18 mouse cellular contexts compared by ENCODE assay signal in genomic region chr14:103704771-103705170, GRCm38 (mm10). TPM values are rescaled to one million over a fixed set of nuclear protein-coding genes. Genes with fewer than 3 reads are reported as not detected.
"Had no signal": no experiment of that assay in that cellular context is flagged by ENCODE, and none has a peak within 500 bp of the region (broad histone marks: within the 10 kb centered on the region; RNA-seq: fewer than 3 reads in every experiment).

No protein-coding gene starts in this region.

- H3K9me3 ChIP-seq: megakaryocyte, embryonic 14.5 days; midbrain, embryonic 10.5 days; midbrain, embryonic 12.5 days had no signal

- H3K4me3 ChIP-seq: megakaryocyte, embryonic 14.5 days; midbrain, embryonic 10.5 days; midbrain, embryonic 12.5 days; myocyte had no signal

- H3K4me2 ChIP-seq: lung, embryonic 14.5 days; midbrain, embryonic 12.5 days had no signal

- ATAC-seq: midbrain, embryonic 16.5 days had no signal

- H3K27ac ChIP-seq: midbrain, embryonic 10.5 days; midbrain, embryonic 12.5 days had no signal

- H3K4me1 ChIP-seq: megakaryocyte, embryonic 14.5 days; midbrain, embryonic 10.5 days; midbrain, embryonic 12.5 days had no signal

- H3K27me3 ChIP-seq: megakaryocyte, embryonic 14.5 days; midbrain, embryonic 12.5 days had no signal

- H3K9ac ChIP-seq: lung, embryonic 14.5 days; midbrain, embryonic 12.5 days had no signal

- DNase-seq: lung, adult 18-20 months; lung, embryonic 14.5 days; lung, postnatal 10 days; lung, postnatal 4 days; midbrain, embryonic 14.5 days; retina, postnatal 1 day; right cerebral cortex, adult 18-20 months; right cerebral cortex, postnatal 25 days; right cerebral cortex, postnatal 4 days; spleen, adult 18-20 months; thymus, adult 18-20 months; thymus, postnatal 14 days; thymus, postnatal 36 days had no signal

RNA-seq across cellular contexts. Expression of gene Slain1, which starts 54.7 kb away (rescaled TPM):
- polyA plus RNA-seq: myocyte had no signal
